Mouse (Mus musculus) liver, adult 2 months (tissue): ENCODE data around the gene Ccdc149.

Experiments used
- CTCF ChIP-seq: fragments of 200-500 bp; IDR thresholded peaks from 2 replicates; pipeline ENCODE4 v1.5.1; 2011; ENCODE audit warnings: low read depth, low read length, control low read depth
- POLR2A ChIP-seq: fragments of 200-500 bp; IDR thresholded peaks from 2 replicates; pipeline ENCODE4 v1.6.1; 2011; ENCODE audit warnings: low read length, control low read depth; ENCODE audit not compliant: insufficient read depth; ENCODE audit errors: extremely low read depth

GRCm38 (mm10) chr5:52515246-52516021, 44.1 kb upstream of the Ccdc149 start:
- TF ChIP-seq POLR2A (no peak), CTCF (peak; percentile 70)
